ENCODE assay signal across 30 mouse cellular contexts in the genomic region with DNA sequence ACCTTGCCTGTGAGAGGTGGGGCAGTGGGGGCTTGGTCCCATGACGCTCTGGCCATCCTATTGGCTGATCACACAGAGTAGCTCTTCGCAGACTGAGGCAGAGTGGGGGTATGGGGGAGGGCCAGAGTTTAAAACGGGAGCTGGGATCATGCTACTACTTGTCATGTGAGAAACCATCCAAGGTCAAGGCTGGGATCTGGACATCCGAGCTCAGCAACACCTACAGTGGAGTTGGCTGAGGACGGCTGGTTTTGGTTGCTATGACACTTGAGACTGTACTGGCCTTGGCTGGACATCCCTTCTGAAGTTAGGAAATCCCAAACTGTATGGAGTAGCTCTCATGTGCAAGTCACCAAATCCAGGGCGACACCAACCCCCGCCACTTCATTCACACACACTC. TPM values are rescaled to one million over a fixed set of nuclear protein-coding genes. Genes with fewer than 3 reads are reported as not detected.
"Had no signal": no experiment of that assay in that cellular context is flagged by ENCODE, and none has a peak within 500 bp of the region (broad histone marks: within the 10 kb centered on the region; RNA-seq: fewer than 3 reads in every experiment).

No protein-coding gene starts in this region.

- H3K9me3 ChIP-seq: lung, embryonic 15.5 days had no signal

- H3K9ac ChIP-seq: liver, embryonic 14.5 days; liver, postnatal 0 days; lung, embryonic 15.5 days had no signal

- H3K4me3 ChIP-seq: layer of hippocampus, adult 2 months; left cerebral cortex, adult 2 months; lung, embryonic 15.5 days had no signal

- ATAC-seq: liver, postnatal 0 days had no signal

- H3K36me3 ChIP-seq: lung, embryonic 15.5 days had no signal

- H3K4me2 ChIP-seq: liver, embryonic 11.5 days; lung, embryonic 15.5 days; midbrain, embryonic 11.5 days had no signal

- DNase-seq: kidney, adult 8-10 months; kidney, postnatal 25 days; layer of hippocampus, postnatal 36 days; liver, postnatal 0 days; lung, postnatal 10 days; lung, postnatal 4 days; midbrain, embryonic 14.5 days; thymus, adult 2 months; thymus, postnatal 14 days; thymus, postnatal 4 days had no signal

- H3K27ac ChIP-seq: layer of hippocampus, adult 2 months; left cerebral cortex, adult 2 months; liver, embryonic 14.5 days; lung, embryonic 15.5 days; stomach, postnatal 0 days had no signal

RNA-seq across cellular contexts. Expression of gene Dnajb8, which starts 9.8 kb away (rescaled TPM):
- total RNA-seq: layer of hippocampus, adult 2 months; layer of hippocampus, postnatal 10 days; layer of hippocampus, postnatal 36 days; left cerebral cortex, adult 2 months; left cerebral cortex, postnatal 10 days; left cerebral cortex, postnatal 36 days; megakaryocyte progenitor cell, adult 5-6 weeks; megakaryocyte-erythroid progenitor cell, adult 5-6 weeks; midbrain, postnatal 0 days had no signal
- polyA plus RNA-seq: kidney, embryonic 16.5 days; large intestine, adult 2 months; limb, embryonic 11.5 days; limb, embryonic 14.5 days; liver, embryonic 11.5 days; liver, embryonic 14.5 days; liver, postnatal 0 days; lung, embryonic 15.5 days; midbrain, embryonic 11.5 days; midbrain, embryonic 14.5 days; midbrain, postnatal 0 days; neural tube, embryonic 11.5 days; neural tube, embryonic 14.5 days; stomach, embryonic 14.5 days; stomach, postnatal 0 days; thymus, adult 2 months had no signal
